Comparison of ENCODE assay signal across 8 mouse cellular contexts in genomic region chr12:54098785-54099184, GRCm38 (mm10).
DNase-seq lines count a peak whose midpoint lies in the region; ATAC-seq lines count a peak whose summit lies in the region.

No protein-coding gene starts in this region.

- no peak overlapping the region for H3K27ac ChIP-seq in limb, embryonic 10.5 days
- H3K27ac ChIP-seq in neural tube, embryonic 11.5 days (ENCODE audit: low read depth, low read length), result no peak overlapping the region

- no peak overlapping the region for H3K4me2 ChIP-seq in neural tube, embryonic 11.5 days (ENCODE audit: low read depth)

- H3K4me1 ChIP-seq in limb, embryonic 10.5 days, result peaks cover 22% of the 10 kb centered on the region
- no peaks in the 10 kb centered on the region; the same call in 1 of the 2 replicates for H3K4me1 ChIP-seq in neural tube, embryonic 11.5 days (ENCODE audit: control insufficient read depth, insufficient read depth, low read length)

- H3K27me3 ChIP-seq in limb, embryonic 10.5 days (ENCODE audit: low read depth, poor library complexity, severe bottlenecking), result peaks cover 29% of the 10 kb centered on the region; the same call in 1 of the 2 replicates
- no peaks in the 10 kb centered on the region for H3K27me3 ChIP-seq in neural tube, embryonic 11.5 days (ENCODE audit: control insufficient read depth, insufficient read depth, low read length)

- no peak overlapping the region for H3K9ac ChIP-seq in neural tube, embryonic 11.5 days (ENCODE audit: low read length)

- H3K4me3 ChIP-seq in limb, embryonic 10.5 days, result no peak overlapping the region
- no peak overlapping the region for H3K4me3 ChIP-seq in neural tube, embryonic 11.5 days (ENCODE audit: low read depth, low read length)

- 13% methylated on average over 6 of the region's 6 CpGs for WGBS in limb, embryonic 10.5 days
- 8% methylated on average over 6 of the region's 6 CpGs for WGBS in neural tube, embryonic 11.5 days

- peak; percentile 38; the same call in 1 of the 2 replicates for ATAC-seq in neural tube, embryonic 11.5 days (ENCODE audit: insufficient read depth, low FRiP score, low TSS enrichment)

- no peaks in the 10 kb centered on the region for H3K36me3 ChIP-seq in limb, embryonic 10.5 days
- no peaks in the 10 kb centered on the region for H3K36me3 ChIP-seq in neural tube, embryonic 11.5 days (ENCODE audit: control insufficient read depth, insufficient read depth, low read length)

- no peaks in the 10 kb centered on the region for H3K9me3 ChIP-seq in limb, embryonic 10.5 days (replicated peaks)
- H3K9me3 ChIP-seq in neural tube, embryonic 11.5 days (ENCODE audit: control insufficient read depth, low read length), result no peaks in the 10 kb centered on the region

- DNase-seq in B cell, adult 2 months, result peak; percentile 46
- DNase-seq in adrenal gland, postnatal 10 days, result peak; percentile 85
- DNase-seq in embryo, embryonic 9.5 days (ENCODE audit: extremely low spot score), result peak; percentile 81
- DNase-seq in heart, adult 18-20 months, result peak; percentile 65 to 88
- peak; percentile 49 to 81 for DNase-seq in kidney, adult 8-10 months
- DNase-seq in limb, embryonic 10.5 days (ENCODE audit: low spot score), result peak; percentile 83
- DNase-seq in neural tube, embryonic 11.5 days (ENCODE audit: low spot score), result peak; percentile 84
- DNase-seq in testis, postnatal 14 days (ENCODE audit: low spot score), result peak; percentile 39
